Mouse (Mus musculus) spleen, embryonic (tissue): ENCODE results near the gene Nfia.

Experiments used
- CTCF ChIA-PET: fragments of 350-600 bp; sonication (Branson Sonifier 250); formaldehyde crosslinking; loops from one replicate; lab custom pipeline; 2022; lab: Charles Lee

Nfia gene

DNA sequence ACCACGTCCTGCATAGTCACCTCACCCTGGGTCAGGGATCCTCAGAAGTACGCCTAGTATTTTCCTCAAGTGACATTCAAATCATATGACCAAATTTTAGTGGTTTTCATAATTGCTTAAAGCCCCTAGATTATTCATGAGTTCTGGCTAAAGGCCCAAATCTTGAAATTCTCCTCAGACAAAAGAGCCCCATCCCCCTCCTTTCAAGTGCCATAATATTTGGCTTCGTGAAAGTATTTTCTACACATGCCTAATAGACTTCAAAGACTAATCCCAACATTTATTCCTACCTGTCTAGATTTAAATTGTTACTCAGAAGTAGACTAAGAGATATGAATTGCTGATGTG lies 154.7 kb downstream of the Nfia start:
- CTCF ChIA-PET = no interaction called here

DNA sequence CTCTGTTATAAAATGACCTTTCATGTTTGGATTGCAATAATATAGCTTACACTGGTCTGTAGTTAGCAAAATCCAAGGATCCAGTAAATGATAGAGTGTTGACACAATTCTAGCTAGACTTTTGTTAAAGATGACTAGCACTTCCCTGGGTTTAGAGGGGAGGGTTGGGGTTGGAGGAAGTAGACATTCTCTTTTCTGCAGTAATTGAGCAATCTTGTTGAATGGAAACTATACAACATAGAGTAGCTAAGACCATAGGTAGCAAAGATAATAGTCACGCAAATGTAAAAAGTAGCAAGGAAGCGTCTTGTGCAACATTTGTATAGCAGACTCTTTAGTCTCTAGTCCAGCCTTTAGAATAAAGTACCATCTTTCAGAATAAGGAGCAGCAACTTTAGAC lies 163.8 kb downstream of the Nfia start:
- CTCF ChIA-PET = no interaction called here

- CTCF ChIA-PET = no interaction called here
Measured at GRCm38 (mm10) chr4:97936912-97937311, 164.4 kb downstream of the Nfia start.

DNA sequence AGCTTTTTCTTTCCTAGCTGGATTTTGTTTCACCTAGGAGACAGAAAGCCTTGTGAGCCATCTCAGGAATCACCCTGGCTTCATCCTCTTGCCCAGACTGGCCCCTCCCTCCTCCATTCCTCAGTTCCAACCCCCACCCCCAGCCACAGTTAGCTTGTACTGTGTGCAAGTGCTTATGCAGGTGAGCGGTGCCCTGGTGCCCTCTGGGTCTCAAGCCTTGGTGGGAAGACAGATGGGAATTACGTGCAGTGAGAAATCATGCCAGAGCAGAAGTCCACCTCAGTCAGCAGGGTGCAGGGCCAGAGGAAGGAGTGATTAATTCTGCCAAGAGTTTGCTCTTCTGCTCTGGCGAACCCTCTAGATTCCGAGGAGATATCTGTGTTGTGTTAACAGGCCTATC lies 167.0 kb downstream of the Nfia start:
- CTCF ChIA-PET = no interaction called here

DNA sequence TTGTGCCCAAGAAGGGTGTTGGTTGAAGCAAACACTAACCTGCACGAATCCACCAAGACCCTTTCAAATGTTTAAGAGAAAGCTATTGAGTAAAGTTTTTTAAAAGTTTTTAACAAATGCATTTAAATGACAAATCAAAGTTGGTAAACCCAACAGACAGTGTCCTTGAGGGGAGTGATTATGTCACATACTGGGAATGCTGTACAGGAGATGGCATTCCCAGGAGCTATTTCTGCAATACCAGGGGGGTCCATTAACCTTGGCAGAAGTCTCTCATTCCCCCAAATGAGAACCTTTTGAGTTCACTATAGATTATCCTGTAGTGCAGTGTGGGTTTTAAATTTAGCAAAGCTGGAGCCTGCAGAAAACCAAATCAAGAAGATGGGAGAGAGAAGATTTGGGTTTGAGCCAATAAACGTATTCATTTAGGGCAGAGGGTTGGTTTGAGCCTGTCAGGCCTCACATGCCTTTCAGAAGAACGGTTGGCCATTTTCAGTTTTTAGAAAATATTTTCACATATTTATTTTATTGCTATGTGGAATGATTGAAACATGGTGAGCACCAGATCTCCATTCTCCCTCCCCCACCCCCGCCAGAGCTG lies 167.5 kb downstream of the Nfia start:
- CTCF ChIA-PET = no interaction called here

- CTCF ChIA-PET = no interaction called here
Measured at GRCm38 (mm10) chr4:97941616-97942015, 169.1 kb downstream of the Nfia start.

GRCm38 (mm10) chr4:97944309-97944708 lies 171.8 kb downstream of the Nfia start:
- CTCF ChIA-PET = no interaction called here

- CTCF ChIA-PET = no interaction called here
Measured at GRCm38 (mm10) chr4:97947484-97947883, 174.9 kb downstream of the Nfia start.

- CTCF ChIA-PET = no interaction called here
Measured at GRCm38 (mm10) chr4:97948250-97948649, 175.7 kb downstream of the Nfia start.

GRCm38 (mm10) chr4:97950341-97951071 lies 178.0 kb downstream of the Nfia start:
- CTCF ChIA-PET = no interaction called here

GRCm38 (mm10) chr4:97953886-97954285 lies 181.4 kb downstream of the Nfia start:
- CTCF ChIA-PET = no interaction called here

GRCm38 (mm10) chr4:97958121-97958520 lies 185.6 kb downstream of the Nfia start:
- CTCF ChIA-PET = no interaction called here

- CTCF ChIA-PET = no interaction called here
Measured at GRCm38 (mm10) chr4:97962856-97963255, 190.3 kb downstream of the Nfia start.

GRCm38 (mm10) chr4:97963951-97964350 lies 191.4 kb downstream of the Nfia start:
- CTCF ChIA-PET = no interaction called here

DNA sequence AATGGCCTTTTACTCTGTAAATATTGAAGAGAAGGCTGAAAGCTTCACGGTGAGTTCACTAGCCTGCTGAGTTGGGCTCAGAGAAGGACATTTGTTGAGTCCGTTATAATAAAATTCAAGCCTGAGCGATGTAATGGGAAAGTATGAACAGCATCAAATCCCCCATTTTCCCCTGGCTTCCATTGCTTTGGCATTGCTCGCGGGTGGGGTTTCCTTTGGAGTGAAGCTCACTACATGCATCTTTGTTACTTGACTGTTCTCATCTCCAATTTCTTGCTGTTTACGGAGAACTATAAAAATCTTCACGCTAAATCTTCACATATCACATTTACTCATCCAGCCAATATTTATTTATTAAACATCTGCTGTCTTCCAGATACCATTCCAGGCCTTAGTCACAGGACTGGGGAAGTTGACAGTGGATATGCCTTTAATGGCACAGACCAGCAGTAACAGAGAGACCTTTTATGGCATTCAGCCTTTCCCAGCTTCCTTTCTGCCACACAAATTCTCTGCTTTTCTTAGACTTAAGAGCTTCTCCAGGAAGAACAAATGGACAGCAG lies 196.3 kb downstream of the Nfia start:
- CTCF ChIA-PET = no interaction called here

GRCm38 (mm10) chr4:97973064-97973463 lies 200.5 kb downstream of the Nfia start:
- CTCF ChIA-PET = no interaction called here

GRCm38 (mm10) chr4:97974037-97974436 lies 201.5 kb downstream of the Nfia start:
- CTCF ChIA-PET = no interaction called here

GRCm38 (mm10) chr4:97976891-97977290 lies 204.4 kb downstream of the Nfia start:
- CTCF ChIA-PET = no interaction called here

DNA sequence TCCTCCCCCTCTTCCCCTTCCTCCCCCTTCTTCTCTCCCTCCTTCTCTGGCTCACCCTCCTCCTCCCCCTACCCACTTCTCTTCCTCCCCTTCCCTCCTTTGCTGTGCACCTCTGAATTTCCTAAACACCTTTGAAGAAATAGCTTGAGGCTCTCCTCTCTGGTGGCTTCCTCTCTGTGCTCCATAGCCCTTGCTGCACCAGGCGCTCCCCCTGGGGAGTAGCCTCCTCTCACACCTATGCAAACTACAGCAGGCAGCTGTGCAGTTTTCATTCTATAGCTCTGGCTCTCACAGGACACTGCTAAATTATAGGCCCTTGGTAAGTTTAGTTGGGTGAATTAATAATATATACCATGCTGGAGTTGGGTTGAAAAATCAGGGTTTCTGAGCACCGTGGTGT lies 211.8 kb downstream of the Nfia start:
- CTCF ChIA-PET = no interaction called here

DNA sequence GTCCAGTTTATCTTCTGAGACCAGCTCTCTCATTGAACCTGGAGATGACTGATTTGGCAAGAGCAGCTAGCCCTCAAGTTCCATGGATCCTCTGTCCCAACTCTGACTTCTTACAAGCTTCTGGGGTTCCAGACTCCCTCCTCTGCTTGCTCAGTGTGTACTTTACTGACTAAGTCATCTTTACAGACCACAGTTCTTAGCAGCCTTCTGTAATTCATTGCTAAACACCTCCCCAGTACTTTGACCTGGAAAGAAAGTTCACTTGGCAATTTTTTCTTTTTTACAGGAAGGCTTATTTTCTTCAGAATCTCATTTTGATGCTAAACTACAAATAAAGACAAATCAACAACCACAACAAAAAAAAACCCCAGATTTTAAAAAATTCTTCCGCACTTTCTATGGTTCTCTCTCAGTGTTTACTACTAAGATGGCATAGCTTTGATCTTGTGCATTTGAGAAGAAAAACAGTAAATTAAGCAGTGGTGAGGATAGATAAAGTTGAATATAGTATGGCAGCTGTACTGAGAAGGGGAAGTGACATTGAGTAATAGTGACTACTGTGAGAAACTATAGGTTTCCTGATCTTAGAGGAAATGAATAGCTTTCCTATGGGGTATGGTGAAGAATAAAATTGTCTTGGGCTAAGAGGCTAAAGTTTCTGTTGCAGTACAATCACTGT lies 213.7 kb downstream of the Nfia start:
- CTCF ChIA-PET = no interaction called here

- CTCF ChIA-PET = no interaction called here
Measured at GRCm38 (mm10) chr4:97986735-97987075, 214.2 kb downstream of the Nfia start.

DNA sequence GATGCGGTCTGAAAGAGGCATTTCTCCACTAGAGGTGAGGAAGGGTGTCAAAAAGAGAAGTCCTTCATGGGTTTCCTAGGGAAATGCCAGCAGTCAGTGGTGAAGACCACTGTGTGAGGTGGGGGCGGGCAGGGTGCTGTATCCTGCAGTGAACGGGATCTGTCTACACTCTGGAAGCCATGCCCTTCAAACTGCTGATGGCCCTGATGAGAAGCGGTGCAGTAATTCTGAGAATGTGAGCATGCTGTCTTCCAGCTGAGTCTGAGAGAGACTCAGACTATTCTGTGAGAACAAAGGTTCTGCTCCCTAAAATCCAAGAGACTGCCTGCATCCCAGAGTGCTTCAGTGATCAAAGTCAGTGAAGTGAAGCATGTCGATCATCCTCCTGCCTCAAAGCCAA lies 216.2 kb downstream of the Nfia start:
- CTCF ChIA-PET = no interaction called here

DNA sequence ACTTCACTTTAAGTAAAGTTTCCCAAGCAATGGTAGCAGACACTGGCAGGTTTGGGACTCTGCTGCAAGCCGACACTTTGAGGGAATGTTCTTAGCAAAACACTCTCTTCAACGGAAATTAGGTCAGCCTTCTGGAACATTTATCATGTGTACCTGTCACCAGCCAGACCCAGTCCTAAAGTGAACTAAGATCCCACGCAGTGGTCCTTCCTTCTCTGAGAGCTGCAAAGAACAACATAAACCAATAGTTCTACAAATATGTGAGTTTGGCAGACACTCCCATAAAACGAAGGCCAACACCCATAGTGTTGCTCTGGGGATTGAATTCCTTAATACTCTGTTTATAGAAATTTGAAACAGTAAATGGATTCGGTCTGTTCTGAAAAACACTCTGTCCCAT lies 217.9 kb downstream of the Nfia start:
- CTCF ChIA-PET = no interaction called here
